In genomic region chr10:79857452-79857811, GRCm38 (mm10) we compare ENCODE assay signal across 8 mouse cellular contexts. TPM values are rescaled to one million over a fixed set of nuclear protein-coding genes. Genes with fewer than 3 reads are reported as not detected.
DNase-seq lines count a peak whose midpoint lies in the region; ATAC-seq and TF ChIP-seq lines count a peak whose summit lies in the region.

No protein-coding gene starts in this region.

- H3K79me2 ChIP-seq in liver, adult 2 months (ENCODE audit: control insufficient read depth, insufficient read depth, low read length): peaks cover 42% of the 10 kb centered on the region

- no peak for TF ChIP-seq POLR2A in liver, adult 2 months (IDR thresholded peaks at IDR 0.05; ENCODE audit: extremely low read depth, insufficient read depth, low read length)

- WGBS in hindbrain, embryonic 15.5 days: 21% methylated on average over 4 of the region's 4 CpGs
- 14% methylated on average over 4 of the region's 4 CpGs for WGBS in liver, adult 2 months

- peaks cover 58% of the 10 kb centered on the region for H3K4me1 ChIP-seq in hindbrain, embryonic 15.5 days (replicated peaks)
- peaks cover 26% of the 10 kb centered on the region for H3K4me1 ChIP-seq in liver, adult 2 months (ENCODE audit: control insufficient read depth, insufficient read depth, low read length)

- H3K27me3 ChIP-seq in hindbrain, embryonic 15.5 days: no peaks in the 10 kb centered on the region
- H3K27me3 ChIP-seq in liver, adult 2 months (ENCODE audit: control insufficient read depth, insufficient read depth, low read length): no peaks in the 10 kb centered on the region

- H3K4me2 ChIP-seq in hindbrain, embryonic 15.5 days: peak overlapping the region; percentile 90

- peak overlapping the region; percentile 92; the same call in 1 of the 2 replicates for H3K9ac ChIP-seq in hindbrain, embryonic 15.5 days
- H3K9ac ChIP-seq in liver, adult 2 months (ENCODE audit: low read depth, low read length): peak overlapping the region; percentile 48; the same call in 1 of the 2 replicates

- peaks cover 35% of the 10 kb centered on the region for H3K36me3 ChIP-seq in hindbrain, embryonic 15.5 days
- peaks cover 25% of the 10 kb centered on the region for H3K36me3 ChIP-seq in liver, adult 2 months (ENCODE audit: control insufficient read depth, insufficient read depth, low read length)

- no peaks in the 10 kb centered on the region for H3K9me3 ChIP-seq in hindbrain, embryonic 15.5 days

- H3K4me3 ChIP-seq in hindbrain, embryonic 15.5 days: peak overlapping the region; percentile 82
- no peak overlapping the region for H3K4me3 ChIP-seq in liver, adult 2 months (ENCODE audit: insufficient read depth, low read depth, low read length)

- no peak for ATAC-seq in hindbrain, embryonic 15.5 days (ENCODE audit: low FRiP score, low read depth)

- peak; percentile 56 for DNase-seq in right cerebral cortex, postnatal 4 days
- no peak for DNase-seq in right cerebral cortex, postnatal 25 days
- peak; percentile 73 to 87 for DNase-seq in adrenal gland, postnatal 36 days
- DNase-seq in gastrocnemius, adult 18-20 months (ENCODE audit: low spot score): peak; percentile 50
- DNase-seq in liver, adult 2 months (ENCODE audit: extremely low read depth, low read depth, low spot score): peak; percentile 54
- peak; percentile 78 for DNase-seq in naive thymus-derived CD4-positive, alpha-beta T cell, adult 2 months (ENCODE audit: low read depth)
- no peak for DNase-seq in embryo, embryonic 9.5 days (ENCODE audit: extremely low spot score)

- peak overlapping the region; percentile 99 for H3K27ac ChIP-seq in hindbrain, embryonic 15.5 days (replicated peaks)
- peak overlapping the region; percentile 5; the same call in 1 of the 2 replicates for H3K27ac ChIP-seq in liver, adult 2 months (replicated peaks; ENCODE audit: insufficient read depth, low read depth, low read length)

- no peak for TF ChIP-seq CTCF in liver, adult 2 months (IDR thresholded peaks at IDR 0.05; ENCODE audit: low read depth, low read length)

RNA-seq across cellular contexts. Expression of gene Ptbp1, which starts 3.2 kb away (rescaled TPM):
- 100 to 1,000 TPM; 257 to 299 TPM for total RNA-seq in adrenal gland, postnatal 36 days (2021)
- total RNA-seq in gastrocnemius, adult 18-20 months (2021): 10 to 100 TPM; 12.7 to 22.7 TPM
- 74.8 and 77.1 TPM in 2 replicates for polyA plus RNA-seq in hindbrain, embryonic 15.5 days (2015; fragmentation: Nextera tagmentation; extraction: Ambion mirVana)
- 43.9 and 86.1 TPM in 2 replicates for total RNA-seq in liver, adult 2 months (2014; rRNA removed)
- polyA plus RNA-seq in liver, adult 2 months (2012; rRNA removed): 77.6 and 103 TPM in 2 replicates

RNA-seq across cellular contexts. Expression of gene Prtn3, which starts 16.8 kb away (rescaled TPM):
- total RNA-seq in adrenal gland, postnatal 36 days (2021): under 1 TPM; 0.50 to 0.56 TPM
- not detected for total RNA-seq in gastrocnemius, adult 18-20 months (2021)
- 11.0 and 11.3 TPM in 2 replicates for polyA plus RNA-seq in hindbrain, embryonic 15.5 days (2015; fragmentation: Nextera tagmentation; extraction: Ambion mirVana)
- 0.40 TPM in 1 of 2 replicates, not detected in the other for total RNA-seq in liver, adult 2 months (2014; rRNA removed)
- 0.20 and 1.1 TPM in 2 replicates for polyA plus RNA-seq in liver, adult 2 months (2012; rRNA removed)

RNA-seq across cellular contexts. Expression of gene Plppr3, which starts 17.0 kb away (rescaled TPM):
- total RNA-seq in adrenal gland, postnatal 36 days (2021): under 1 TPM; 0.16 to 0.50 TPM
- total RNA-seq in gastrocnemius, adult 18-20 months (2021): under 1 TPM; 0.11 to 0.17 TPM
- 383 and 417 TPM in 2 replicates for polyA plus RNA-seq in hindbrain, embryonic 15.5 days (2015; fragmentation: Nextera tagmentation; extraction: Ambion mirVana)
- under 0.01 TPM in 1 of 2 replicates, not detected in the other for total RNA-seq in liver, adult 2 months (2014; rRNA removed)
- 0.38 and 0.47 TPM in 2 replicates for polyA plus RNA-seq in liver, adult 2 months (2012; rRNA removed)

RNA-seq across cellular contexts. Expression of gene Elane, which starts 28.6 kb away (rescaled TPM):
- total RNA-seq in adrenal gland, postnatal 36 days (2021): under 1 TPM; 0.30 to 0.33 TPM
- total RNA-seq in gastrocnemius, adult 18-20 months (2021): not detected
- 0.16 TPM in 1 of 2 replicates, not detected in the other for polyA plus RNA-seq in hindbrain, embryonic 15.5 days (2015; fragmentation: Nextera tagmentation; extraction: Ambion mirVana)
- 0.20 TPM in 1 of 2 replicates, not detected in the other for total RNA-seq in liver, adult 2 months (2014; rRNA removed)
- polyA plus RNA-seq in liver, adult 2 months (2012; rRNA removed): 0.12 and 0.15 TPM in 2 replicates

RNA-seq across cellular contexts. Expression of gene Cfd, which starts 33.2 kb away (rescaled TPM):
- total RNA-seq in adrenal gland, postnatal 36 days (2021): 1,000 to 10,000 TPM; 1,484 to 1,596 TPM
- total RNA-seq in gastrocnemius, adult 18-20 months (2021): 100 to 1,000 TPM in 1 of 2 experiments, 10 to 100 TPM in 1; 46.0 to 111 TPM
- polyA plus RNA-seq in hindbrain, embryonic 15.5 days (2015; fragmentation: Nextera tagmentation; extraction: Ambion mirVana): not detected in 2 replicates
- 5.7 and 11.3 TPM in 2 replicates for total RNA-seq in liver, adult 2 months (2014; rRNA removed)
- polyA plus RNA-seq in liver, adult 2 months (2012; rRNA removed): 0.37 and 0.98 TPM in 2 replicates

Comparison
In these comparisons a context has a peak if more than half of its experiments do, and no peak if none do; other contexts are left out.
1. DNase-seq: peak in right cerebral cortex, postnatal 4 days (single experiment), adrenal gland, postnatal 36 days (2 of 2), gastrocnemius, adult 18-20 months (single experiment), liver, adult 2 months (single experiment) and naive thymus-derived CD4-positive, alpha-beta T cell, adult 2 months (single experiment); none in right cerebral cortex, postnatal 25 days (single experiment) and embryo, embryonic 9.5 days (single experiment).